Mouse (Mus musculus): ENCODE data around the gene Apba3.

- TF ChIP-seq GATA1 (IDR thresholded peaks at IDR 0.05; ENCODE audit: low read length) = no peak
- no peak for TF ChIP-seq TAL1 (IDR thresholded peaks at IDR 0.05; ENCODE audit: low read length)
Observed at GRCm38 (mm10) chr10:81249442-81249841, 17.3 kb upstream of the Apba3 start.

Data from erythroblast, embryonic 14.5 days (primary cell).